Mouse (Mus musculus) hindbrain, embryonic 11.5 days (tissue): ENCODE data around the gene Rassf3. TPM values are rescaled to one million over a fixed set of nuclear protein-coding genes. Genes with fewer than 3 reads are reported as not detected.
A peak's percentile ranks its signal among the peaks of the same experiment; 100 is the strongest.

Experiments
- ATAC-seq: fragments of 200-750 bp; cut with Nextera tagmentation; 2 replicates; pipeline ENCODE4 v1.8.0; 2017; ENCODE audit warnings: mild to moderate bottlenecking, moderate TSS enrichment, moderate library complexity; ENCODE audit not compliant: low FRiP score
- DNase-seq: peaks from one replicate; pipeline ENCODE4 v3.0.0-alpha.2; 2015; ENCODE audit warnings: low spot score
- H3K27ac ChIP-seq: fragments of 300-500 bp; sonication (generic); 2 replicates; pipeline ENCODE4 v1.5.1; 2014; ENCODE audit warnings: mild to moderate bottlenecking, low read depth, low read length
- H3K27me3 ChIP-seq: fragments of 300-500 bp; sonication (generic); 2 replicates; pipeline ENCODE4 v1.6.1; 2014; ENCODE audit warnings: mild to moderate bottlenecking, low read length, moderate library complexity, mixed read lengths; ENCODE audit not compliant: control insufficient read depth, insufficient read depth
- H3K36me3 ChIP-seq: fragments of 300-500 bp; sonication (generic); 2 replicates; pipeline ENCODE4 v1.6.1; 2014; ENCODE audit warnings: mild to moderate bottlenecking, low read length, moderate library complexity, mixed read lengths; ENCODE audit not compliant: control insufficient read depth, insufficient read depth
- H3K4me1 ChIP-seq: fragments of 300-500 bp; sonication (generic); replicated peaks from 2 replicates; pipeline ENCODE4 v1.6.1; 2014; ENCODE audit warnings: low read length, mixed read lengths; ENCODE audit not compliant: control insufficient read depth, insufficient read depth
- H3K4me2 ChIP-seq: fragments of 300-500 bp; sonication (generic); replicated peaks from 2 replicates; pipeline ENCODE4 v1.6.1; 2014; ENCODE audit warnings: mild to moderate bottlenecking, low read depth, low read length
- H3K4me3 ChIP-seq: fragments of 300-500 bp; sonication (generic); 2 replicates; pipeline ENCODE4 v1.5.1; 2014; ENCODE audit warnings: low read depth, low read length
- H3K9ac ChIP-seq: fragments of 300-500 bp; sonication (generic); 2 replicates; pipeline ENCODE4 v1.6.1; 2014; ENCODE audit warnings: low read depth, low read length
- H3K9me3 ChIP-seq: fragments of 300-500 bp; sonication (generic); 2 replicates; pipeline ENCODE4 v1.6.1; 2016; ENCODE audit warnings: low read length; ENCODE audit not compliant: control insufficient read depth
- WGBS: fragments of 180-500 bp; shearing (Covaris S2); extraction: QIAGEN DNeasy Blood & Tissue Kit; methylation state at CpG from one replicate; pipeline ENCODE4 v1.1.7; 2014; 5-methylcytosine and 5-hydroxymethylcytosine counted together
- polyA plus RNA-seq: library from polyadenylated mRNA; unstranded; fragments of >200 nt; fragmentation: Nextera tagmentation; extraction: Ambion mirVana; gene quantifications from 2 replicates; pipeline ENCODE4 v1.2.1, GENCODE M21; 2014

Gene Rassf3
- polyA plus RNA-seq, 1 experiment from 2014 or later, result 7.0 TPM

- Histone ChIP-seq H3K9me3 (no peaks in the 10 kb centered on the region), H3K4me3 (no peak overlapping the region), H3K27me3 (no peaks in the 10 kb centered on the region), H3K9ac (no peak overlapping the region), H3K4me1 (peaks cover 7% of the 10 kb centered on the region), H3K4me2 (no peak overlapping the region), H3K36me3 (no peaks in the 10 kb centered on the region), H3K27ac (peak overlapping the region; percentile 25; the same call in 1 of the 2 replicates)
- ATAC-seq (no peak), DNase-seq (no peak)
- 63% methylated on average over 7 of the region's 7 CpGs for WGBS
Measured at GRCm38 (mm10) chr10:121505929-121506328, 29.8 kb upstream of the Rassf3 start.

- H3K4me1 ChIP-seq, result peaks cover 4% of the 10 kb centered on the region
- peak overlapping the region; percentile 45 for H3K4me2 ChIP-seq
- H3K4me3 ChIP-seq, result peak overlapping the region; percentile 28
- H3K27ac ChIP-seq, result peak overlapping the region; percentile 25
- DNase-seq, result peak; percentile 70
- 0 out of 2 replicates have a peak overlapping the region, but pooled peaks have one; percentile 44 for H3K9ac ChIP-seq
- peak; percentile 57 for ATAC-seq
- 27% methylated on average over 35 of the region's 35 CpGs for WGBS
- no peaks in the 10 kb centered on the region for H3K36me3 ChIP-seq
- no peaks in the 10 kb centered on the region for H3K27me3 ChIP-seq
- H3K9me3 ChIP-seq, result no peaks in the 10 kb centered on the region
Measured at GRCm38 (mm10) chr10:121504973-121505911, 29.1 kb upstream of the Rassf3 start.

DNA sequence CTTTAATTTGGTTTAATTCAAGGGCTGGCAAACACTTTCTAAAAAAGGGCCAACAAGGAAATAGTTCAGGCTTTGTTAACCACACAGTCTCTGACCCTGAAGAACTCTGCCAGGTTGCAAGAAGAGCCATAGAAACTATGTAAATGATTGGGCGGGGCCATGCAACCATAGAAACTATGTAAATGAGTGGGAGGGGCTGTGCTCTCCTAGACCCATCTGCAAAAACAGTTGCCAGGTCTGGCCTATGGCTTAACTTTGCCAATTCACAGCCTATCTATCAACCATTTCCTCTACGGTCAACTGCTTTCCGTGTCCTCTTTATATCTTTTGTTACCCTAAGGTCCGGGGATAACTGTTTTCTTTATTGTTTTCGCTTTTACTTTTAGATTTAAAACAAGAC lies 25.0 kb upstream of the Rassf3 start:
- ATAC-seq (peak; percentile 56), DNase-seq (peak; percentile 52)
- WGBS, result 77% methylated on average over 5 of the region's 5 CpGs
- H3K4me2 ChIP-seq, result no peak overlapping the region
- H3K36me3 ChIP-seq, result no peaks in the 10 kb centered on the region
- no peak overlapping the region for H3K27ac ChIP-seq
- no peak overlapping the region for H3K4me3 ChIP-seq
- H3K4me1 ChIP-seq, result no peaks in the 10 kb centered on the region
- H3K27me3 ChIP-seq, result no peaks in the 10 kb centered on the region
- H3K9me3 ChIP-seq, result no peaks in the 10 kb centered on the region
- no peak overlapping the region for H3K9ac ChIP-seq

DNA sequence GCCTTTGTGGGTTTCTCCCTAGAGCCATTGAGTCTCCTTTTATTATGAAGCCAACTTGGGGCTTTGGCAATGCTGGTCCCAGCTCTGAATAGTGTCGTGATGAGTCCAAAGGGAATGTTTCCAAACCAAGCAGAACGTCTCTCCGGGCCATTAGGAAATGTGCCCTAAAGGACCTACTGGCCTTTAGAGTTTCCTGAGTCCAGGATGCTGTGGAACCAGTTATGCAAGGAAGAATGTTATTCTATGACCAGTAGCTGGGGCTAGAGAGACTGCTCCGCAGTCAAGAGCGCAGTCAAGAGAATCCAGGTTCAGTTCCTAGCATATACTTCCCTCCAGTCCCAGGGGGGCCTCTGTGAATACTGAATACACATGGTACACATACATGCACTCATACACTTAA lies 23.9 kb upstream of the Rassf3 start:
- DNase-seq, result no peak
- H3K4me3 ChIP-seq, result no peak overlapping the region
- no peaks in the 10 kb centered on the region for H3K27me3 ChIP-seq
- 78% methylated on average over 5 of the region's 5 CpGs for WGBS
- no peak for ATAC-seq
- no peak overlapping the region for H3K27ac ChIP-seq
- H3K9me3 ChIP-seq, result no peaks in the 10 kb centered on the region
- no peaks in the 10 kb centered on the region for H3K36me3 ChIP-seq
- H3K9ac ChIP-seq, result no peak overlapping the region
- no peak overlapping the region for H3K4me2 ChIP-seq
- H3K4me1 ChIP-seq, result no peaks in the 10 kb centered on the region

DNA sequence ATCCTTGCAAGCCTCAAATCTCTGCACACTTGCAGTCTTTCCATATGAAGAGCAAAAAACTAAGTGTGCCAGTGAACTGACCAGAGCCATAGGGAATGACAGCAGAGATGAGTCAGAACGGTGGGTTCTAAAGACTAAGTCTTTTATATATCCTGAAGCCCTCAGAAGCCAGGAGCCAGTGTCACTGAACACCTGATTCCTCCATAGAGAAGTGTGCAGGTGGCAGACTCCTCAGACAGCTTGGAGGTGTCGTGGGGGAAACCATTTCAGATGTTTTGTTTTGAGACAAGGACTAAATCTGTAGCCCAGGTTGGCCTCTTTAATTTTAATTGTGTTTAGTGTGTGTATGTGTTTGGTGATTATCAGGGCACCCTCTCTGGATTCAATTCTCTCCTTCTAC lies 22.9 kb upstream of the Rassf3 start:
- Histone ChIP-seq H3K27me3 (no peaks in the 10 kb centered on the region), H3K36me3 (no peaks in the 10 kb centered on the region), H3K4me1 (no peaks in the 10 kb centered on the region), H3K4me2 (no peak overlapping the region), H3K27ac (no peak overlapping the region), H3K4me3 (no peak overlapping the region), H3K9me3 (no peaks in the 10 kb centered on the region), H3K9ac (no peak overlapping the region)
- DNase-seq, result no peak
- ATAC-seq, result no peak
- 57% methylated on average over 2 of the region's 2 CpGs for WGBS

- DNase-seq (no peak), ATAC-seq (no peak)
- H3K4me1 ChIP-seq, result no peaks in the 10 kb centered on the region
- no peaks in the 10 kb centered on the region for H3K27me3 ChIP-seq
- H3K4me3 ChIP-seq, result no peak overlapping the region
- no peak overlapping the region for H3K4me2 ChIP-seq
- H3K27ac ChIP-seq, result no peak overlapping the region; the same call in 1 of the 2 replicates
- H3K9ac ChIP-seq, result no peak overlapping the region
- no peaks in the 10 kb centered on the region for H3K9me3 ChIP-seq
- H3K36me3 ChIP-seq, result no peaks in the 10 kb centered on the region
- WGBS, result 71% methylated on average over 8 of the region's 8 CpGs
Measured at GRCm38 (mm10) chr10:121498481-121498904, 22.3 kb upstream of the Rassf3 start.

DNA sequence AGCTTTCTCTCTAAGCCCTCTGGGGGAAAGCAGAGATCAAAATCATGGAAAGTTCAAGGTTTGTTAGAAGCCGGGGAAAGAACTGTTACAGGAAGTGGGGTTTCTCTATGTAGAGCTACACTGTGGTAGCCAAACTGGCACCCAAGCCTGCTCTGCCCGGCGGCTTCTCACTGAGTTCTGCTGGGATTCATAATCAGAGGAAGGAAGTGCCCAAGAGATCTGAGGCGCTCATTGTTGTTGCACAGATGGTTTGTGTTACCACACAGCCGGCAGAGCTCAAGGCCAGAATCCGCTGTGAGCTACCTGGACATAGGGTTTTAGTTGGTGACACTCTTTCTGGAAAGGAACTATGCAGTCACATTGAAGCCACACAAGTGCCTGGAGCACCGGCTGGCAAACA lies 21.8 kb upstream of the Rassf3 start:
- H3K27ac ChIP-seq, result no peak overlapping the region; the same call in 1 of the 2 replicates
- H3K4me1 ChIP-seq, result no peaks in the 10 kb centered on the region
- 73% methylated on average over 7 of the region's 7 CpGs for WGBS
- no peak overlapping the region for H3K9ac ChIP-seq
- no peaks in the 10 kb centered on the region for H3K9me3 ChIP-seq
- no peaks in the 10 kb centered on the region for H3K27me3 ChIP-seq
- no peak overlapping the region for H3K4me3 ChIP-seq
- no peaks in the 10 kb centered on the region for H3K36me3 ChIP-seq
- no peak overlapping the region for H3K4me2 ChIP-seq
- DNase-seq (no peak), ATAC-seq (no peak)

DNA sequence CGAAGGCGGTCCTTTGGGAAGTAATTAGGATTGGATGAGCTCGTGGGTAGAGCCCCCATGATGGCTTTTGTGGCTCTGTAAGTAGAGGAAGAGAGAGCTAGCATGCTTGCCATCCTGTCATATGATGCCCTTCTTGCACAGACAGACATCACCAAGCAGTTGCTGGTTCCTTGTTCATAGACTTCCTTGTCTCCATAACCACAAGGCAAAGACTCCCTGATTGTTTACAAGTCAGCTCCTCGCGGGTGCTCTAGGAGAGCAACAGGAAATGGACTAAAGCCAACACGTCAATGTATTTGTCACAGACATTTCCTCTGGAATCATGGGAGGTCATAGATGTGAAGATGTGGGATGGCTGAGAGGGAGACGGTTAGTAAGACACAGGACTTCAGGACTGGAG lies 20.5 kb upstream of the Rassf3 start:
- ATAC-seq, result no peak
- Histone ChIP-seq H3K9ac (no peak overlapping the region), H3K27me3 (no peaks in the 10 kb centered on the region), H3K27ac (no peak overlapping the region), H3K36me3 (no peaks in the 10 kb centered on the region), H3K4me1 (no peaks in the 10 kb centered on the region), H3K9me3 (no peaks in the 10 kb centered on the region), H3K4me2 (no peak overlapping the region), H3K4me3 (no peak overlapping the region)
- 79% methylated on average over 7 of the region's 7 CpGs for WGBS
- no peak for DNase-seq

DNA sequence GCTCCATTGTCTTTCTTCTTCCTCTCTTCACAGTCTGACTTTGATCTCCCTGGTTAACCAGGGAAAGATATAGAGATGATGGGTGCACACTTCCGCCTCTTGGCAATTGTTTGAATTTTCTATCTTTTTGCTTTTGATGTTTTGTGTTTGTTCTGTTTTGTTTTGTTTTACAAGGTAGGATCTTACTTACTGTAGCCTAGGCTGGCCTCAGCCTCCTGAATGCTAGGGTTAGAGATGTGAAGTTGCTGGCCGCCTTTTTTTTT lies 17.9 kb upstream of the Rassf3 start:
- no peaks in the 10 kb centered on the region for H3K36me3 ChIP-seq
- no peak for ATAC-seq
- H3K9me3 ChIP-seq, result no peaks in the 10 kb centered on the region
- no peaks in the 10 kb centered on the region for H3K4me1 ChIP-seq
- no peaks in the 10 kb centered on the region for H3K27me3 ChIP-seq
- WGBS, result 67% methylated on average over 2 of the region's 2 CpGs
- no peak overlapping the region for H3K9ac ChIP-seq
- no peak for DNase-seq
- no peak overlapping the region for H3K4me2 ChIP-seq
- H3K27ac ChIP-seq, result no peak overlapping the region
- no peak overlapping the region for H3K4me3 ChIP-seq
